Mouse (Mus musculus) thymus, adult 2 months (tissue): Measurements from ENCODE around the gene Tpsb2.

ENCODE experiments used
- CTCF ChIP-seq: fragments of 200-500 bp; IDR thresholded peaks from 2 replicates; pipeline ENCODE4 v1.5.1; 2012; ENCODE audit warnings: mild to moderate bottlenecking, control low read depth, low read length, moderate library complexity, borderline replicate concordance; ENCODE audit not compliant: control insufficient read depth, poor library complexity, insufficient read depth; ENCODE audit errors: extremely low read depth
- POLR2A ChIP-seq: fragments of 200-500 bp; IDR thresholded peaks from 2 replicates; pipeline ENCODE4 v1.6.1; 2012; ENCODE audit warnings: mild to moderate bottlenecking, low read length, control low read depth, moderate library complexity; ENCODE audit not compliant: control insufficient read depth, poor library complexity, insufficient read depth; ENCODE audit errors: extremely low read depth

GRCm38 (mm10) chr17:25401491-25401890 is 35.4 kb downstream of the Tpsb2 start:
- no peak for TF ChIP-seq POLR2A
- no peak for TF ChIP-seq CTCF
